Mouse (Mus musculus) E14TG2a.4 (cell line): ENCODE results near the gene Cgnl1.

Experiments
- CTCF ChIP-seq: conservative IDR thresholded peaks from 2 replicates; pipeline ENCODE4 v1.5.1; 2014; ENCODE audit warnings: low read length
- POU5F1 ChIP-seq: IDR thresholded peaks from 2 replicates; pipeline ENCODE4 v1.6.1; 2014; ENCODE audit warnings: low read length, borderline replicate concordance

GRCm38 (mm10) chr9:71646115-71646514 lies 125.3 kb downstream of the Cgnl1 start:
- TF ChIP-seq CTCF: peak; percentile 68
- no peak for TF ChIP-seq POU5F1
